Mouse (Mus musculus): ENCODE results near the gene Atp1b4.
"Not testable (repeated sequence)": the region's sequence is repeated elsewhere in the genome, so short reads cannot be mapped to it uniquely, and the experiment has no call there.

The Atp1b4 gene

GRCm38 (mm10) chrX:38315884-38316283, at the start of gene Atp1b4:
Atp1b4 (plus strand) TSS chrX:38316184.
- no peak for DNase-seq (ENCODE audit: low read depth, low spot score)

- DNase-seq (ENCODE audit: low read depth, low spot score) = no peak
These were observed 7.4 kb upstream of the Atp1b4 start for GRCm38 (mm10) chrX:38308597-38308996.

DNA sequence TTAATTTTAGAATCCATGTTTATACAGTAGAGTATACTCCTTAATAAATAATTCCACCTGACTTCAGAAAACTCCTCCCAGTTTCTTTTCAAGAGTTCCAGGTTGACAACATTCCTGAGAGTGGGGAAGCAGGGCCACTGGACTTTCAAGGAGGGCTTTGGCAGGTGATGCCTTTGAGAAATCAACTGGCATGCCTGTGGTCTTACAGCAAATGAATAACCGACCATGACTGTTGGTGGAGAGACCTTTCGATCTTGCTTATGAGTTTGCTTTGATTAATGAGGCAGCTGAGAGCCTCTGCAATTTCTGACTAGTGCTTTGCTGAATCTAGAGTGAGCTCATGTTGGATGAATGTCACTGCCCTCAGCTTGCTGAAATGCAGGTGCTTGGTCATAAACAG, 4.9 kb upstream of the Atp1b4 start:
- DNase-seq (ENCODE audit: low read depth, low spot score) = no peak

DNA sequence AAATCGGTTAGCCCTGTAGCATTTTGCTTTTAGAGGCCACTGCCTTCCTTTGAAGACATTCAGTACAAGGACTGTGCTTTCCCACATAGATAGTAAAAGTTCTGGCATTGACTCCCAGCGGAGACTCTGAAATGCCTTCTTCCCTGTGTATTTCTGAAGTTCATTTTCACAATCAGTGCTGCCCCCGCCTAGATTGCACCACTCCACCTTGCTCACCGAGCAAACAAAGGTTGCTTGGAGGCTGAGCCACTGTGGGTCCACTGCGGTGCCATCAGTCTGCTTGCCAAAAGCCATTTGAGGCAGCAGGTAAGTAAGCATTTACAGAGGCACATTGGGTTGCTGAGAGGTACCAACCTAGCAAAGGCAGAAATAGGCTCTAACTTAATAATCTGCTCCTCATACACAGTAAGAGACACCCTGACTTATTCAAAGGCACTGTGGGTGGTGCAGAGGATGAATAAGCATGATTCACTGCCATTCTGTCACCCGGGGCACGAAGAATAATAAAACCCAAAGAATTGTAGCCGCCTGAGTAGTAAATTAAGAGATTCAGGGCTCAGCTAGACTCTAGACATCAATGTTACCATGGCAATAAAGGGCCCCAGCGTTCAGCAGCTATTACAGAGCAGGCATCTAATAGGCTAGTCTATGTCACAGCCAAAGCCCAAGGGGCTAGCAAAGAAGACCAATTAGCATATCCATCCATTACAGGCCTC, 2.9 kb upstream of the Atp1b4 start:
- peak; percentile 17 for DNase-seq (ENCODE audit: low read depth, low spot score)

GRCm38 (mm10) chrX:38313626-38314210, 2.3 kb upstream of the Atp1b4 start:
- no peak for DNase-seq (ENCODE audit: low read depth, low spot score)

- no peak for DNase-seq (ENCODE audit: low read depth, low spot score)
These were observed 14.9 kb downstream of the Atp1b4 start for GRCm38 (mm10) chrX:38330695-38331406.

DNA sequence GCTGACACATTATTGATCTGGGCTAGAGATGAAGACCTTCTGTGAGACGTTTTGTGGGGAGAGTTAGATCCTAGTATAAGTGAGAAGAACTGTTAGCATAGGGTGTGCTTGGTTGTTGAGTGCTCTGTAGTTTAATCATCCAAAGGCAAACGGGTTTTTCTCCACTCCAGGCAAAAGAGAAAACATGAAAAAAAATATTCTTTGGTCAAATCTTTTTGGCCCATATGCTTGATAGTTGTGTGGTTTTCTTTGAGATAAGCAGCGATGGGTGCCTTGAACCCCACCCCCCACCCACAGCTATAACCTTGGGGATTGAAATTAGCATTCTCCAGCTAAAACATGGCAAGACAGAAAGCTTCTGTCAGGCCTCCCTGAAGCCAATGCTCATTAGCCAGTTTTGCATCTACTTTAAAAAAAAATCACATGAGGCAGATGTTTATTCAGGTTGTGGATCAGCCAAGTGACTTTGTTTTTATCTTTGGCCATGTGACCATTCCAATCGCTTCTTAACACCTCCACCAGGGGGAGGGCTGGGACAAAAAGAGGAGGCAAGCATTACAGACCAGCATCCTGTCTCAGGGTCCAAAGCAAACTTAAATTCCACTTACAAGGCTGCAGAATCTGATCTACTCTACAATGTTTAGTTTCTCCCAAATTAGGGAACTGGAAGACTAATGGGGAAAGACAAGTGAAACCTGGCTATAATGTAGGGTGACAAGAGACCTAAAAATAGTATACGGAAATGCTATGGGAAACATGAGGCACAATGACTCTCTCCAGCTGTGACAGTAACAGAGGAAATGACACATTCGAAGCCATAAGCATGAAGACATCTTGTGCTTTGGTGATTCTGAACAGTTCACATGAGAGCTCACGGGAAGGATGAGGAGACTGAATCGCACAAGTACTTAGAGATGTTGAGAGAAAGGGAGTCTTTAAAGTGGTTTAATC, 18.6 kb downstream of the Atp1b4 start:
- no peak for DNase-seq (ENCODE audit: low read depth, low spot score)

GRCm38 (mm10) chrX:38362016-38362415, 46.0 kb downstream of the Atp1b4 start:
- DNase-seq (ENCODE audit: low read depth, low spot score) = no peak

DNA sequence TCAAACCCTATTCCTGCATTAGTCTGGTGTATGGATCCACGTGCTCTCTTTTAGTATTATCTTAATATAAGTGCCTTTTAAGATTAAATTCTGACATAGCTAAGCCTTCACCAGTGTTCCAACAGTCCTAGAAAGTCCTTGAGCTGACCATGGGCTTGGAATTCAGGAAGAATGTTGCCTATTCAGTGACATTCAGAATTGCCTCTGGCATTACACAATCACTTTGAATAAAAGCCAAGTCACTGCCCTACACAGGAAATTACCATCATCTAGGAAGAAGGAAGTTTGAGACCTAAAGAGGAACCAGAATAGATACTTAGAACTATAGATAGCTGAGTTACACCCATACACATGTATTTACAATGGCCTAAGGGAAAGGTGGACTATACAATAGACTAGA, 48.6 kb downstream of the Atp1b4 start:
- not testable (repeated sequence) for DNase-seq (ENCODE audit: low read depth, low spot score)

GRCm38 (mm10) chrX:38373169-38373568, 57.2 kb downstream of the Atp1b4 start:
- DNase-seq (ENCODE audit: low read depth, low spot score) = not testable (repeated sequence)
